Mouse (Mus musculus) embryo, embryonic 9.5 days (tissue): ENCODE results near the gene Eral1.
A peak's percentile ranks its signal among the peaks of the same experiment; 100 is the strongest.

Experiments used
- DNase-seq: peaks from one replicate; pipeline ENCODE4 v3.0.0-alpha.2; 2017; ENCODE audit errors: extremely low spot score

The Eral1 gene

DNA sequence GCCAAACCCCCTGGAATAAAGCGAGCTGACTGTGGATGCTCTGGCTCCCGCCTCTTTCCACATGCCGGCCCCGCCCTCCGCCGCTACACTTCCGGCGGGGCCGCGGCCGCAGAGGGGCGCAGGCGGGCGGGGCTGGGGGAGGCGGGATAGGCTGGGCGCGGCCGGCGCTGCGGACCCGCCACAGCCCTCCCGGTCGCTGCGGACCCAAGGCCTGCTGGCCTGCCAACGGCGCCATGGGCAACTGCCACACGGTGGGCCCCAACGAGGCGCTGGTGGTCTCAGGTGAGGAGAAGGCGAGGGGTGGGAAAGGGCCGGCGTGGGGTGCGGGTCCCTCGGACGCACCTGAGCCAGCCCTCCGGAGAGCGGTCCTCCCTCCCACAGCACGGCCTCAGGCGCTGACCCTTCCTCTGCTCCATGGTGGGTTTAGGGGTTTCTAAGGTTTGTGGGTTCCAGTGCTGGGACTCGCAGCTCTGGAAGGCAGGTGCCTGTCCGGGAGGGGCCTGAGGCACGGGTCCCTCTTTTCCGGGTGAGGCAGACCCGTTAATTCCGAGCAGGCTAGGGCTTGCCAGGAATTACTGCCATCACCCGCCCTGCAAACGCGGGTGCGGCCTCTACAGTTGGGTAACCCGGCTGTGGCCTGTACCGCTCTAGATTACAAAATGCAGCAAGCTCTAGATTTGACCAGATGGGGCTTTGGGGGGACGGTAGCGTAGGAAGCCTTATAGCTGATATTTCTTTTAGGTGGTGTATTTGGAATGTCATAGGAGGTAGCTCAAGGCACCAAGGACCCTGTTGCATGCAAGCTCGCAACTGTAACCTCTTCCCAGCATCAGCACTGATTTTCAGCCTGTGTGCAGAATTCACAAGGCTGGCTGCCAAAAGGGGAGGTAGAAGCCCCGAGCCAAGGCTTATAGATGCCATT, 42.1 kb downstream of the Eral1 start, which contains the start of gene Flot2:
Gene Flot2, plus strand, starts transcription at position 101 of the 922 bp plus-strand sequence.
- peak; percentile 75 for DNase-seq

DNA sequence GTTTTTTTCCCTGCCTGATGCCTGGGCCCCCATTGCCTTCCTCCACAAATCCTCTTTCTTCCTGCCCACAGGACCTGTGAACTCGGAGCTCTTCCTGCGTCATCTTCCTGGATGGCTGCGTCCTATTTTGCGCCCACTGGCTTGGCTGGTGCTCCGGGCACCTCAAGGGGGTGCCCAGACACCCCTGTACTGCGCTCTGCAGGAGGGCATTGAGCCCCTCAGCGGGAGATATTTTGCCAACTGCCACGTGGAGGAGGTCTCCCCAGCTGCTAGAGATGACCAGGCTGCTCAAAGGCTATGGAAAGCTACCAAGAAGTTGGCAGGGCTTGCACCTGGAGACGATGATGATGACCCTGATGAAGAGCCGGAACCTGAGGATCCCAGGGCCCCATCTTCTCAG, 43.4 kb downstream of the Eral1 start:
- no peak for DNase-seq

DNA sequence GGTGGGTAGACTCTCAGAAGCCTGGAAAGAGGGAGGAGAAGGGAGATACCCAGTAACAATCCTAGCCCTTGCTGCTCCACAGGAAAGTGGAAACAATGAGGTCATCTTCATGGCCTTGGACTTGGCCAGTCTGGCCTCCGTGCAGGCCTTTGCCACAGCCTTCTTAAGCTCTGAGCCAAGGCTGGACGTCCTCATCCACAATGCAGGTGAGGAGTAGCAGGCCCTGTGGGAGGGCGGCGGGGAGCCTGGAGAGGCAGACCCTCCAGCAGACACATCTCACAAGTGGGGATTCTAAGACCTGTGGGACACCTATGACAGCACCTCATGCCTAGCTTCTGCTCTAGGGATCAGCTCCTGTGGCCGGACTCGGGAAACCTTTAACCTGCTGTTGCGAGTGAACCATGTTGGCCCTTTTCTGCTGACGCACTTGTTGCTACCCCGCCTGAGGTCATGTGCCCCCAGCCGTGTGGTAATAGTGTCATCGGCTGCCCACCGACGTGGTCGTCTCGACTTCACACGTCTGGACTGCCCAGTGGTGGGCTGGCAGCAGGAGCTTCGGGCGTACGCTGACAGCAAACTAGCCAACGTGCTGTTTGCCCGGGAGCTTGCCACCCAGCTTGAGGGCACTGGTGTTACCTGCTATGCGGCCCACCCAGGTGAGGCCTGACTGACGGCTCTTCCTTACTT, 46.1 kb downstream of the Eral1 start:
- DNase-seq: no peak

DNA sequence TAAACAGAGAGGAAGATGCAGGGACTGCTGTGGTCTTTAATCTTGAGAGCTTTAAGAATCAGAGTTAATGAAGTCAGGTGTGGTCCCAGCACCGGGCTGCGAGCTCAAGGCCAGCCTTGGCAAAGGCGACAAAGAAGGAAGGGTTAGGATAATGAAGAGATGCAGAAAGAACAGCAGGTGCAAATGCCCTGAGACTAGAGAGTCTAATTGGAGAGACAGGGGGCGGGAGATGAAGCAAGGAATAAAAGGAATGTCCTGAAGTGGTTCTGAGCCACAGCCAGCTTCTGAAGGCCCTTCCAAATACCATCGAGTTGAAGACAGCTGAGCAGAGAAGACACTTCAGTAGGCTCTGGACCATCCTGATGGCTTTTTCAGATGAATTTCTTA, 47.4 kb downstream of the Eral1 start:
- DNase-seq: no peak

DNA sequence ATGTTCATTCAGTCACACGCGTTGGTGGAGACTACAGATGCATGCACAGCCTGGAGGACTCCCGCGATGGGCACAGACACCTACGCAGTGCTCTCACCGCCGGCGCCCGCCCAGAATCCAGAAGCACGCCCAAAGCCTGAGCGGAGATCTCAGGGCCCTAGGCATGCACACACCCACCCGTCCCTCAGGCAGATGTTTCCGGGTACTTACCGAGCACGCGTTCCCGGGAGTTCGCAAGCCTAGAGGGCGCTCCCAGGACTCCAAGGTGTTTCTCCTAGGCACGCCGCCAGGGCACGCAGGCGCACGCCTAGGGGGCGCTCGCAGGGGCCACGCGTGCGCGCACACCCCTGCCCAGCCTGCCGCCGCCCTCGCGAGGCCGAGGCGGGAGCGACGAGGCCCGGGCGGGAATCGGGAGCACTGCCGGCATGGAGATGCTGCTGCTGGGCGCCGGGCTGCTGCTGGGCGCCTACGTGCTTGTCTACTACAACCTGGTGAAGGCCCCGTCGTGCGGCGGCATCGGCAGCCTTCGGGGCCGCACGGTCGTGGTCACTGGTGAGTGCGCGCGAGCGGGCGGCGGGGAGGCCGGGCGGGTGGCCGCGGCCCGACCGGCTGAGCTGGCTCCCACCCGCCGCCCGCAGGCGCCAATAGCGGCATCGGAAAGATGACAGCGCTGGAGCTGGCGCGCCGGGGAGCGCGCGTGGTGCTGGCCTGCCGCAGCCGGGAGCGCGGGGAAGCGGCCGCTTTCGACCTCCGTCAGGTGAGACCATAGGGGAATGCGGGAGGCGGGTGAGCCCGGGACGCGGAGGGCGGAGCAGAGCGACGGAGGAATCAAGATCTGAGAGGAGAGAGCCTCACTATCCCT, 48.0 kb downstream of the Eral1 start, which contains the start of gene Dhrs13:
Gene Dhrs13, plus strand, starts transcription at position 334 of the 862 bp plus-strand sequence.
- peak; percentile 93 for DNase-seq

DNA sequence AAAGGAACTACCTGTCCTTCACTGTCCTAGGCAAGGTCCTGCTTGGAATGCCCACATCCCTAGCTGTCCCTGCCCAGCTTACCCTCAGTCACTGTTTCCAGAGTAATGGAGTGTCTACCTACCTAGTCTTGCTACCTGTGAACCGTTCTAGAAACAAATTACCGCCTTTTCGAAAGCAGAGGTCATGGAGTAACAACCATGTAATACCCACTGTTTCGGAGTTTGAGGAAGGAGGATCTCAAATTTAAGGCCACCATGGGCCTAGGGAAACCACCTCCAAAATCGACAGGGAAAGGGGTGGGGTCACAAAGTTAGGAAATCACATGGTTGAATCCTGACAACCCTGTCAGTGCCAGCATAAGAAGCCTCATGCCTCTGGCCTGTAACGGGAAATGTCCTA, 48.8 kb downstream of the Eral1 start:
- no peak for DNase-seq

DNA sequence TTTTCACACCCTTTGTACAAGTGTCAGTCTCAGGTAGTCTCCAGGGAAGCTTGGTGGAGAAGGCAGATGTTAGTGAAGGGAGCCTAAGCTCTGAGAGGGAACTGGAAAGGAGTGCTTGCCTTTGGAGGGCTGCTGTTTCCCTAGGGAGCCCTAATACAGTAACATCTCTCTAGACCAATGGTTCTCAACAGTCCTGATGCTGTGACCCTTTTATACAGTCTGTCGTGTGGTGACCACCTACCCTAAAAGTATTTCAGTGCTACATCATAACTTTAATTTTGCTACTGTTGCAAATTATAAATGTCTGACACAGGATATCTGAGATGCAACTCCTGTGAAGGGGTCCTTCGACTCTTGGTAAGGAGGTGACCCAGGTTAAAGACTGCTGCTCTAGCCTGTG, 49.6 kb downstream of the Eral1 start:
- DNase-seq: no peak

DNA sequence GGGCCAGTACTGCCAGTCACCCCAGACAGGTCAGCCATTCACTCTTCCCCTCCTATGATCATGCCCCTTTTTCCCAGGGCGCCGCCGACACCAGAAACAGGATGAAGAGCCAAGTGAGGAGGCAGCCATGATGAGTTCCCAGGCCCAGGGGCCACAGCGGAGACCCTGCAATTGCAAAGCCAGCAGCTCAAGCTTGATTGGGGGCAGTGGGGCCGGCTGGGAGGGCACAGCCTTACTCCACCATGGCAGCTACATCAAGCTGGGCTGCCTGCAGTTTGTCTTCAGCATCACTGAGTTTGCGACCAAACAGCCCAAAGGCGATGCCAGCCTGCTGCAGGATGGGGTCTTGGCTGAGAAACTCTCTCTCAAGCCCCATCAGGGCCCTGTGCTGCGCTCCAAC, 50.9 kb downstream of the Eral1 start:
- no peak for DNase-seq

DNA sequence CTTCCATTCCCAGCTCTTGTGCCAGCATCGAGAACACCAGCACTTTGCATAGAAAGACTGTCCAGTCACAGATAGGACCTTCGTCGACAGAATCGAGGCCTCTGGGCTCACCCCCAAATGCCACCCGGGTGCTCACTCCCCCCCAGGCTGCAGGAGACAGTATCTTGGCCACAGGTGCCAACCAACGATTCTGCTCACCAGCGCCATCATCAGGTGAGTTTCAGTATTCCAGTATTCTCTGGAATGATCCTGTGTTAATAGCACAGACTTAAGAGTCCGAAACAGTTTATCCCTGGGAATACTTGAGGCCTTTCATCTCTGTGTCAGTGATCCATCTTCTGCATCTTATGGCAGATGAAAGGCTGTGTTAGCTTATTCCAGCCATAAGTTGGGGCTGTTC, 56.6 kb downstream of the Eral1 start:
- no peak for DNase-seq
